Mouse (Mus musculus): Measurements from ENCODE around the gene Vmn1r203.
"Not testable (repeated sequence)": the region's sequence is repeated elsewhere in the genome, so short reads cannot be mapped to it uniquely, and the experiment has no call there.

Vmn1r203 gene

DNA sequence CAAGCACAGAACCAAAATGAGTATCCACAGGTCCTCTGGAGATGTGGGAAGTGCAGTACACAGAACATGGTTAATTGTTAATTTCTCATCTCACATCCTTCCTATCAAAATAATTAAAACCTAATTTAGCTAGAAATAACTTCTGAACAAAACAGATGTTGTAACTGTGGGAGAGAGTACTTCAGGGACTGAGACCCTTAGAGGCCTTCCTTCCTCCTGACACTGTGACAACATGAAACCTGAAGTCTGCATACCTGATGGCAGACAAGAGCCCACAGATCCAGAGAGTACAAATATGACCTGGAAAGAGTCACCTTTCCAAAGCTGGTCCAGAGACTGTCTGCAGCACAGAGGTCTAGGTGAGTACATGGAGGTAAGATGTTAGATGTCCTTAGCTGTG lies at the start of gene Vmn1r203:
Vmn1r203 (plus strand) TSS at position 301 of the 400 bp plus-strand sequence.
- CTCF ChIA-PET = no interaction called here

DNA sequence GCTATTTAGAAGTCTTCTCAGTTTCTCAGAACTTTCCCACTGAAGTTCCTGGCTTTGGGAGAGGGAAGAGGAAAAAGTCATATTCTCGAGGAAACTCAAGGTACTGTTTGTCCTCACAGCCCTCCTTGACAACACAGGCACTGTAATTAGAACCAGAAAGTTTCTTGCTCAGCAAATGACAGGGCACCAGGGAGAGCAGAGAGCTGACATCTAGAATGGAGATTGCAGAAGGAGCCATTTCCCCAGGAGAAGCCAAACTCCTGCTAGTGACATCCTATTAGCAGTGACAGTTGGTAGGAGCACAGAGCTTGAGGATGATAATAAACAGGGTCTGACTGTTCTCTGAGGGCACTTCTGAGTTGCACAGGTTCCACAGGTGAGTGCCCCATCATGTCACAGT lies 46.3 kb upstream of the Vmn1r203 start, which contains the start of gene Vmn1r201:
Vmn1r201 (plus strand) TSS at position 301 of the 400 bp plus-strand sequence.
- CTCF ChIA-PET = no interaction called here

DNA sequence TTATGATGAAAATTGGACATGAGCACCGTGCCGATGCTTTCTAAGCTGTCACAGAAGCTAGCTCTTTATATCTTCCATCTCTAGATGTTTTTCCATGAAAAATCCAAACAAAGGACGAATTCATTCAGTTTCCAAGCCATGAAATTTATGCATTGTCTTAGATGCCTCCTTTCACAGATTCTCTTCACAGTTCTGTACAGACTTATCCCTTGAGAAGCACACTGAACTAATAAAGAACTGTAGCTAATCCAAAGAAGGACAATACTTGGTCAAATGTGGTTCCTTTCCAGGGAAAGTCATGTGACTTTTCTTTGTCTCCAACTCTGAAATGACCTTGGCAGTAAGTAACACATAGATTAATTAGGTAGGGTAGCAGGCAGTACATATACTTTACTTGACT lies 15.5 kb upstream of the Vmn1r203 start:
- CTCF ChIA-PET = no interaction called here

DNA sequence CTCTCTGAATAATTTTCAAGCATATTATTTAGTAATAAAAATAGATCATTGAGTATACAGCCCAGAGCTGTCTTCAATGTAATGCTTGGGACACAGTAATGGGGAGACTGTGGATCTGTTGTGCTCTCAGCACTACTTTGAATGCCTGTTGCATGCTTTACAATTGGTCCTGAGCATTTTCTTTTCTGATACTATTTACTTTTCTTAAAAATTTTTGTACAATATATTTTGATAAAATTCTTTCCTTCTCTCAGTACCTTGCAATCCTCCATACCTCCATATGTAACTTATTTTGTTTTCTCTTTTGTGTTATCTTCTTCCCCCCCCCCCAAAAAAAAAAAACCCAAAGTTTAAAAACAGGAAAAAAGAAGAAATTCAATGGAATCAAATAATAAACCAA lies 12.6 kb upstream of the Vmn1r203 start, which contains the start of gene Vmn1r202:
Vmn1r202 (minus strand) TSS at position 101 of the 400 bp plus-strand sequence.
- CTCF ChIA-PET = no interaction called here

DNA sequence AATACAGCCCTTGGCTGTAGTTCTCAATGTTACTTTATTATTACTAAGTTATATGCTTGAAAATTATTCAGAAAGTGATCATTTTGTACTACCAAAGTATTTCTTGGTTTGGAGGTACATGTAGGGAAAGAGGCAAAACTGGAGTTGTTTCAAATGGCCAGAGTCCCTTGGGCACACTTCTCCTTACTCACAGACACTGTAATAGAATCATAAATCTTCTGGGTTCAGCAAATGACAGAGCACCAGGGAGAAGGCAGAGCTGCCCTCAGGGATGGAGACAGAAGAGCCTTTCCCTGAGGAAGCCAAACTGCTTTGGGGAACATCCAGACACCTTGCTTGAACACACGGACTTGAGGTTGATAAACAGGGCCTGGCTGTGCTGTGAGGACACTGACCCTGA lies 35.0 kb downstream of the Vmn1r203 start, which contains the start of gene Vmn1r204:
Vmn1r204 (plus strand) TSS at position 301 of the 400 bp plus-strand sequence.
- CTCF ChIA-PET = not testable (repeated sequence)

DNA sequence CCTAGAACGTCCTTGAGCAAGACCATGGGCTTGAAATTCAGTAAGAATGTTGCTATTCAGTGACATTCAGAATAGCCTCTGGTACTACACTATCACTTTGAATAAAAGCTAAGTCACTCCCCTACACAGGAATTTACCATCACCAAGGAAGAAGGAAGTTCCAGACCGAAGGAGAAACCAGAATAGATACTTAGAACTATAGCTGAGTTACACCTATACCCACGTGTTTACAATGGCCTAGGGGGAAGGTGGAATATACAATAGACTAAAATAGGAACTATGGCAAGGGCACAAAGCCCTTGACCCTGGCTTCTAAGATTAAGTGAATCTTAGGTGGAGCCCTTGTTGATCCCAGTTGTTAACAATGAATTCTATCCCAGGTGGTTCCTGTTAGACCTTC lies 57.0 kb downstream of the Vmn1r203 start:
- CTCF ChIA-PET = not testable (repeated sequence)
